Mouse (Mus musculus): ENCODE measurements around the gene Syt8. TPM values are rescaled to one million over a fixed set of nuclear protein-coding genes. Genes with fewer than 3 reads are reported as not detected.

The Syt8 gene
- total RNA-seq, 2 experiments from 2014 or later = not detected

DNA sequence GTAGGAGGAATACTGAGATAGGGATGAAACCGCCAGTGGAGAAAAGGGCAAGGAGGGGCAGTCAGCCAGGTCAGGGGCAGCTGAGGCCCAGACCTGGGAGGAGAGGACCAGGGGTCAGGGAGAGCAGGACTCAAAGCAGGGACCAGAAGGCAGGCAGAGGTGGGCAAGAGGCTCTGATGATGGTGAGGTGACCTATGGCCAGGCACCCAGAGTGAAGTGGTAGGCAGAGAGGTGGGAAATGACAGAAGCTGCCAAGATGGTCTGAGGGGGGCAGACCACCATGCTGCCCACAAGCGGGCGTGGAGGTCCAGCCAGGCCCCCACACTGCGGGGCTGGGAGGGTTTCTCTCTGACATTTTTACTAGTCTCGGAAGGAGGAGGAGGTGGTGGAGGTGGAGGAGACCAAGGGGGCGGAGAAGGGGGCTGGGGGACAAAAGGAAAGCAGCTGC is 36.8 kb downstream of the Syt8 start:
- intact Hi-C loops (cut with DNase I) = no loop called here
- peak; percentile 2 for DNase-seq (ENCODE audit: low spot score)

DNA sequence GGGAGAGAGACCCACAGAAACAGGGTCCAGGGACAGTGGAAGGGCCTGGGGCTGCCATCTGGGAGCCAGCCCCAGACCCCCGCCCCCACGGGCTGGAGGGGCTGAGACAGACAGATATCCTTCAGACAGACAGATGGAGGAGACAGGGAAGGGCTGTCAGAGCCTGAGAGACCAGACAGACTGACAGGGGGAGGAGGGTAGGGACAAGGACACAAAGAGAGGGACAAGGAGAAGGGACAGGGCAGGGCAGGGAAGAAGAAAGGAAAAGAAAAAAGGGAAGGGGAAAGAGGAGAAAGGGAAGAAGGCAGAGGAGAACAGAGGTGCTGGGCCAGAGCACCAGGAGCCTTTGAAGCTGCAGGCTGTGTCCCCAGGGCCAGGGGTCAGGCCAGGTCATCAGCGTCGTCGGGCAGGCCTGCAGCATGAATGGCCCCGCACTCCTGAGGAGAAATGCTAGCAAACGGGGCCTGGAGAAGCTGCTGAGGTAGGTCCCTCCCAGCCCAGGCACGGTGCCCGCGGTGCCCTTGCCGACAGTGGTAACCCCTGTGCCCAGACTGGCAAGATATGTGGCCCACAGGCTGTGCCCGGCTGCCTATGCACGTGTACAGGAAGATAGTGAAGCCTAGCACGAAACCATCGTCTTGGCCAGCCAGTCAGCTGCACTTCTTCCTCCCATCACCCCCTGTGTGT is 37.4 kb downstream of the Syt8 start:
- DNase-seq (ENCODE audit: low spot score) = no peak
- intact Hi-C loops (cut with DNase I) = no loop called here

GRCm38 (mm10) chr7:142472936-142473335 is 38.3 kb downstream of the Syt8 start:
- intact Hi-C loops (cut with DNase I) = no loop called here
- no peak for DNase-seq (ENCODE audit: low spot score)

DNA sequence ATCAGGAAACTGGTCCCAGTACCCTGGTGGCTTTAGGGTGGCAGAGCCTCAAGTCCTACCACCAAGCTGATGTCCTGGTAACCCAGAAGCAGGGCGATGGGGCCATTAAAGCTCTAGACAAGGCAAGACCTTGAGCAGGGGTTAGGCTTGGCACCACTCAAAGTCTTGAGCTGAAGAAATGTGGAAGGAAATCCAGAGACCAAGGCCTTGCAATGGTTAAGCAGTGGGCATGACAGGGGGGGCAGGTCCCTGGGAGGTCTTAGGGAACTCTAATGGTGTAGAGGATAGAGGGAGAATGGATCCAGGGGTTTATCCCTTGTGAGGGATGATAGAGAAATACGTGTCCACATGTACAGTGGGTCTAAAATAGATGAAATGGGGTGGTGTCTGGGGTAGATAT is 38.8 kb downstream of the Syt8 start:
- intact Hi-C loops (cut with DNase I) = no loop called here
- DNase-seq (ENCODE audit: low spot score) = no peak

DNA sequence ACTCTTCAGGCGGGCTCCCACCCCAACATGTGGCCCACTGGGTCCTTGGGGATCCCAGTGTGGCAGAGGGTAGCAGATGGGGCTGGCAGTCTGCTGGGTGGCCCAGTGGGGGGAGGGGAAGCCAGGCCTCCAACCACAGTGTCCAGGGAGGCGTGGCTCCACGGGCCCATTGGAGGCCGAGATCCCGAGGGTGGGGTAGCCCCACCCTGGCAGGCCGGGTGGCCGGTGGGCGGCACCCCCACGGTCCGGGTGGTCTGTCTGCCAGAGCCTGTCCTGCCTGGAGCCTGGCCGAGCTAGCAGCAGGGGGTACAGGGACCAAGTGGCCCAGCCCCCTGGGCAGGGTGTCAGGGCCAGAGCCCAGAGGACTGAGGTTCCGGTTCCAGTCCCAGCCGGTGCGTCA is 40.1 kb downstream of the Syt8 start:
- intact Hi-C loops (cut with DNase I) = loop anchor here (5.0 kb wide), 1 partner anchor 32 kb away; the partner anchor contains the start of gene Tnni2

GRCm38 (mm10) chr7:142475641-142476040 is 41.0 kb downstream of the Syt8 start:
- intact Hi-C loops (cut with DNase I) = loop anchor here (5.0 kb wide), 1 partner anchor 33 kb away; the partner anchor contains the start of gene Tnni2
- DNase-seq (ENCODE audit: low spot score) = no peak

More for the DNA sequence above, 40.1 kb downstream of the Syt8 start:
- peak; percentile 74 for DNase-seq (ENCODE audit: low spot score)

- no peak for DNase-seq (ENCODE audit: low spot score)
- intact Hi-C loops (cut with DNase I) = loop anchor here (5.0 kb wide), 1 partner anchor 34 kb away; the partner anchor contains the start of gene Tnni2
Observed at GRCm38 (mm10) chr7:142476271-142476670, 41.6 kb downstream of the Syt8 start.

DNA sequence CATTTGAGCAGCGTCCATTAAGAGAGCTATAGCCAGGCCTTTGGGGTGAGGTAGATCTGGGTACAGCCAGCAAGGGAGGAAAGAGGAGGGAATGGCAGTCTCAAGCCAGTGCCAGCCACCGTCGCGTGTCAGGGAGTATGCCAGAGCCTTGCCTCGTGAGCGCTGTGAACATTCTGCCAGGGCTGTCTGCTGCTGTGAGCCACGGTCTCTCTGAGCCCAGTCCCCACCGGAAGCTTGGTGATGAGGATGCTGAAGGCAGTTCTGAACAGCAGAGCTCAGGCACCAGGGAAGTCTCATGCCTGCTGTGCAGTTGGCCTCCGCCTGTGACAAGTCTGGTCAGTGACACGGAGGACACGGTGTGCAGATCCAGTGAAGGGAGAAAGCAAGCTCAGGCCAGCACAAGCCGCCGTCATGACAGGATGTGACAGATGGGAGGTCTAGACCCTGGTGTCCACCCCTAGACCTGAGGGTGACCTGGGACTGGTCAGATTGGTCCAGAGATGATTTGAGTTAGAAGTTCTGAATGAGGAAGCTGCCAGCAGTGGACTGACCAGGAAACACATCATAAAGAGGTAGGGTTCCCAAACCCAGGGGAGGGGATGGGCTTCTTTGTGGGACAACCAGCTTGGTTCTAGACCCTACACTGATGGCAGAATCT is 42.3 kb downstream of the Syt8 start:
- intact Hi-C loops (cut with DNase I) = loop anchor here (5.0 kb wide), 1 partner anchor 35 kb away; the partner anchor contains the start of gene Tnni2
- DNase-seq (ENCODE audit: low spot score) = no peak

DNA sequence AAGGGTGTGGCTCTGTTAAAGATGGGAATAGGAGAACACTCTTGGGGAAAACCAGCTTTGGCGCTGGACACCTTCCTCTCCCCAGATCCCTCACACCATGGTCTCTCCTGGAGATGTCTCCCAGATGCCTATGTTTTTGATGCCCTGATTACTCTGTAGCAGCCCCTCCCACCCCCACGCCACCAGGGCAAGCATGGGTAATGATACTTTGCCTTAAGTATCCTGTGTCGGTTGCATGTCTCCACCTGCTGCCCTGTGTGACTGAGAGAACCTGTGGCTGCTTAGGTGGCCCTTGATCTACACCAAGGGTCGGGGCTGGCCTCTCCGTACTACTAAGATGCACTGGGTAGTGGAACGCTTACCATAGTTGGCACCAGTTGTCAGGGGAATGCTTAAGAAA is 43.4 kb downstream of the Syt8 start:
- DNase-seq (ENCODE audit: low spot score) = no peak
- intact Hi-C loops (cut with DNase I) = loop anchor here (5.0 kb wide), 1 partner anchor 36 kb away; the partner anchor contains the start of gene Tnni2

DNA sequence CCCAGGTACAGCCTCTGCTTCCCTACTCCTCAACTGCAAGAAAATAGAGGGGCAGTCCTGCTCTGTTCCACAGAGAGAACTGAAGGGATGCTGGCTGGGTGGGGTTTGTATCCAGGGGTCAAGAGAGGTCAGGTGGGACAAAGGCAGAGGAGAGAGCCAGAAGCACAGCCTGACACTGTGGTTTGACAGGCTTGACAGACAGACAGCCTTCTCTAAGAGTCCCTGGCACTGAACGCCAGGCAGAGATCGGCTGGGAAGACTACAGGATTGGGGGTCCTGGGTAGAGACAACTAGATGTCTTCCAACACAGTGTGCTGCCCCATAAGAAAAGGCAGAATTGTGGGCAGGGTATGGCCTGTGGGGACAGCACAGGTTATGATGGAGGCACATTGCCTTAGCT is 43.9 kb downstream of the Syt8 start:
- intact Hi-C loops (cut with DNase I) = loop anchor here (5.0 kb wide), 1 partner anchor 36 kb away; the partner anchor contains the start of gene Tnni2
- DNase-seq (ENCODE audit: low spot score) = no peak

GRCm38 (mm10) chr7:142479307-142479706 is 44.7 kb downstream of the Syt8 start:
- DNase-seq (ENCODE audit: low spot score) = no peak

GRCm38 (mm10) chr7:142479886-142480285 is 45.2 kb downstream of the Syt8 start:
- no peak for DNase-seq (ENCODE audit: low spot score)
- intact Hi-C loops (cut with DNase I) = loop anchor here (5.0 kb wide), 3 partner anchors 38 to 143 kb away; partner anchors contain the start of gene Tnni2

More at GRCm38 (mm10) chr7:142479307-142479706, 44.7 kb downstream of the Syt8 start:
- intact Hi-C loops (cut with DNase I) = loop anchor here (5.0 kb wide), 1 partner anchor 37 kb away; the partner anchor contains the start of gene Tnni2

DNA sequence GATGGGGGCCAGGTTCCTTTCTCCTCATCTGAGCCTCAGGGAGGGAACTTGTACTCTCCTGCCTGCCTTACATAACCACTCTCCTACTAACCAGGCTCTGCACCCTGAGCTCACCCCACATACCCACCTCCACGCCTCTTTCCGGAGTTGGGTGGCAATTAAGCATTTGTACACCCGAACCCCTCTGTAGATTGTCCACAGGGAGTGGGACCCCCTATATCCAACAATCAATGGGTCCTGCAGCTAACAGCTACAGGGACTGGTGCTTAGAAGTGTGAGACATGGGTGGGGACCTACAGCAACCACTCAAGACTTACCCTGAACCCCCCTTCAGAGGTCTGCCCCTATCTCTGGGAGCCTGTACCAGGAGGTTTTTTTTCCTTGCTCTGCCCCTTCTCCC is 46.0 kb downstream of the Syt8 start:
- intact Hi-C loops (cut with DNase I) = loop anchor here (5.0 kb wide), 2 partner anchors 57 to 143 kb away; no protein-coding TSS in a partner anchor

GRCm38 (mm10) chr7:142481186-142481567 is 46.5 kb downstream of the Syt8 start:
- intact Hi-C loops (cut with DNase I) = loop anchor here (5.0 kb wide), 2 partner anchors 56 to 144 kb away; no protein-coding TSS in a partner anchor
- DNase-seq (ENCODE audit: low spot score) = peak; percentile 60

More for the DNA sequence above, 46.0 kb downstream of the Syt8 start:
- DNase-seq (ENCODE audit: low spot score) = no peak

- intact Hi-C loops (cut with DNase I) = loop anchor here (5.0 kb wide), 2 partner anchors 56 to 144 kb away; no protein-coding TSS in a partner anchor
- DNase-seq (ENCODE audit: low spot score) = peak; percentile 79
Observed at GRCm38 (mm10) chr7:142481568-142482255, 47.1 kb downstream of the Syt8 start.

DNA sequence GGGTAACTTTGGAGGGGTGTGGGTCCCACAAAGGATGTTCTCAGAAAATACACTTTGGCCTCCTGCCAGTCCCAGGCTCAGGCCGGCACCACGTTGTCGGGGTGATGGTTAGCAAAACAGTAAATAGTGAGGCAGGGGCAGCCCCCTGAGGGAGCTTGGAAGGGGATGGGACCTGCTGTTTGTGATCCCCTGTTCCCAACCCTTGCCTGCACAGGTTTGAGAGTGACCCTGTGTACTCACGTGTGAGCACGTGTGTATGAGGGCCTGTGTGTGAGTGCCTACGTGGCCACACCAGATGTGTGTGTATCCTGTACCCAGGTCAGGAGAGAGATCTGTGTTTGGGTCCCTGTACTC is 47.6 kb downstream of the Syt8 start:
- intact Hi-C loops (cut with DNase I) = loop anchor here (5.0 kb wide), 2 partner anchors 55 to 145 kb away; no protein-coding TSS in a partner anchor
- no peak for DNase-seq (ENCODE audit: low spot score)

DNA sequence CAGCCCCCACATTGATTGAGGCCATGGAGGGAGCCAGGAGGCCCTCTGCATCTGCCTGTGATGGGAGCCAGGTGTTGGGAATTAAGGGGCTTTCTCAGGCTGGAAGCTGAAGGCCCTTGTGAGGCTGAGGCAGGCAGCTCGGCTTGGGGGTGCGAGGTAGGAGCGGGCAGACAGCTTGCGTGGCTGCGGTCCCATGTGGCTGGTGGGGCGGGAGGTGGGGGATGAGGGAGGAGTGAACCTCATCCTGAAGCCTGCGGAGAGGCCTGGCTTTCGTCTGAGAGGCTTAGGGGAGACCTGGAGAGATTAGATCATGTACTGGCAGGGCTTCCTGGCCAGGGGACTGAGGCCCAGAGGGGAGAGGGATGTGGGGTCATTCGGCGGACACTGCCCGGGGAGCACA is 48.5 kb downstream of the Syt8 start:
- DNase-seq (ENCODE audit: low spot score) = no peak
- intact Hi-C loops (cut with DNase I) = loop anchor here (5.0 kb wide), 2 partner anchors 54 to 146 kb away; no protein-coding TSS in a partner anchor

DNA sequence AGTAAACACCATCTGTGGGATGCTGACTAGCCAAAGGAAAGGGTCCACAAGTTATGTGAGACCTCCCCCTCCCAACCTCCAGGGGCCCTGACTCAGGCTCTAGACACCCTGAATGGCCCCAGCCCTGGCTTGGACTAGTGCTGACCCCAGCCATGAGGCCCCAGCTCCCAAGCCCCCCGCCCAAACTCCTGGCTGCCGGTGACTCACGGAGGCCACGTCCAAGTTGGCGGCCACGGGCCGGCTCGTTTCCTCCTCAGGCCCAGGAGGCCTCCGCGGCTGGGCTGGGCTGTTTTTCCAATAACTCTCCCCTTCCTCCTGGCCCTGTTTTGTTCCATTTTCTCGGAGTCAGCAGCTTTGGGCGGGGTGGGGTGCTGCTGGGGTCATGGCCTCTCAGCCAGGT is 50.1 kb downstream of the Syt8 start:
- intact Hi-C loops (cut with DNase I) = loop anchor here (5.0 kb wide), 2 partner anchors 53 to 147 kb away; no protein-coding TSS in a partner anchor
- DNase-seq (ENCODE audit: low spot score) = peak; percentile 76

DNA sequence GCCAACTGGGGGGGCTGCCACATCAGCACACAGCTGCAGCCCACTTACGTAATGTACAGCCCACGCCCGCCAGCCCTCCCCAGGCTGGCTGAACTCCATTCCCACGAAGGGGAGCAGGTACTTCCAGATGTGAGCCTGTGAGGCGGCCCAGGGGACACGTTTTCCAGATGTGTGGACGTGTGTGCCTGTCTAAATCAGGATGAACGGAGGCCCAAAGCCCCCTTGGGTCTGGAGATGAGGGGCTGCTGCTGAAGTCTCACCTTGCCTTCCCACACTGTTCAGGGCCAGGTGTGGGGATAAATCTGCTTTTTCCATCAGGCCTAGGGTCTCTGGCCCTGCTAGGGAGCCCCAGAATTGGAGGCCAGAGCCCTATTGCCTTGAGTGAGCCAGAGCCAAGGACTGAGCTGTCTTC is 52.1 kb downstream of the Syt8 start:
- intact Hi-C loops (cut with DNase I) = no loop called here
- no peak for DNase-seq (ENCODE audit: low spot score)

- intact Hi-C loops (cut with DNase I) = no loop called here
Observed at GRCm38 (mm10) chr7:142487341-142487859, 52.8 kb downstream of the Syt8 start.

More at GRCm38 (mm10) chr7:142487341-142487859, 52.8 kb downstream of the Syt8 start:
- DNase-seq (ENCODE audit: low spot score) = no peak

Data from heart, postnatal 25 days (tissue).